Mouse (Mus musculus): Measurements from ENCODE around the gene Rpl37a. TPM values are rescaled to one million over a fixed set of nuclear protein-coding genes. Genes with fewer than 3 reads are reported as not detected.

The Rpl37a gene
- polyA plus RNA-seq, 1 experiment from 2014 or later: 1,456 TPM

Other genes with a start within 250 kb of the Rpl37a start
- gene March4, start 174.4 kb upstream of the Rpl37a start, polyA plus RNA-seq (2014; fragmentation: Nextera tagmentation; extraction: Ambion mirVana): 0.15 TPM in 2 replicates
- gene Smarcal1, start 128.0 kb upstream of the Rpl37a start, polyA plus RNA-seq (2014; fragmentation: Nextera tagmentation; extraction: Ambion mirVana): 29.9 and 34.1 TPM in 2 replicates
- gene Ankar, start 10.7 kb upstream of the Rpl37a start, polyA plus RNA-seq (2014; fragmentation: Nextera tagmentation; extraction: Ambion mirVana): not detected in 2 replicates
- 708 and 809 TPM in 2 replicates for gene Igfbp2, start 113.2 kb downstream of the Rpl37a start, polyA plus RNA-seq (2014; fragmentation: Nextera tagmentation; extraction: Ambion mirVana)
- gene Igfbp5, start 163.6 kb downstream of the Rpl37a start, polyA plus RNA-seq (2014; fragmentation: Nextera tagmentation; extraction: Ambion mirVana): 35.7 and 37.4 TPM in 2 replicates

All from forebrain, embryonic 11.5 days (tissue).